Mouse (Mus musculus) Patski (cell line): ENCODE results near the gene Rrp8. TPM values are rescaled to one million over a fixed set of nuclear protein-coding genes. Genes with fewer than 3 reads are reported as not detected.
A peak's percentile ranks its signal among the peaks of the same experiment; 100 is the strongest.
"Not testable (repeated sequence)": the region's sequence is repeated elsewhere in the genome, so short reads cannot be mapped to it uniquely, and the experiment has no call there.

Experiments
- ATAC-seq: fragments of 100-300 bp; one replicate; pipeline ENCODE4 v1.8.0; 2021
- CTCF ChIA-PET: fragments of 350-600 bp; sonication (Branson Sonifier 250); formaldehyde crosslinking; loops from one replicate; lab custom pipeline; 2022; ENCODE audit warnings: inconsistent platforms; lab: Charles Lee
- POLR2A ChIA-PET: fragments of 350-600 bp; sonication (Branson Sonifier 250); formaldehyde crosslinking; loops from one replicate; lab custom pipeline; 2022; ENCODE audit warnings: antibody characterized with exemption, inconsistent platforms; lab: Charles Lee
- DNase-seq: peaks from one replicate; pipeline ENCODE4 v3.0.0-alpha.2; 2011; ENCODE audit warnings: low read depth, low spot score
- H3K27me3 ChIP-seq: fragments of 371-371 bp; one replicate; pipeline ENCODE4 v1.5.1; 2021
- CTCF ChIP-seq: fragments of 100-300 bp; IDR thresholded peaks from one replicate; pipeline ENCODE4 v1.5.1; 2021
- in situ Hi-C: fragments of 300-500 bp; cut with MboI; formaldehyde crosslinking; loops from 3 replicates; pipeline ENCODE4 v1.11.1; 2018; ENCODE audit warnings: low pct_unique_long_range_greater_than_20kb, mixed read lengths
- polyA plus RNA-seq: library from polyadenylated mRNA; unstranded; gene quantifications from one replicate; pipeline ENCODE4 v1.2.3, GENCODE M21; 2021

Rrp8 gene
- polyA plus RNA-seq, 1 experiment from 2014 or later, result 34.0 TPM

- DNase-seq (no peak), ATAC-seq (no peak)
- no peak for TF ChIP-seq CTCF
- CTCF ChIA-PET, result interaction anchor here (1.1 to 2.0 kb wide), 2 partner anchors 21 to 37 kb away, joined by 3 to 5 read pairs; no protein-coding TSS in a partner anchor
- POLR2A ChIA-PET, result no interaction called here
- in situ Hi-C loops, result no loop called here
- no peaks in the 10 kb centered on the region for H3K27me3 ChIP-seq
These were observed 10.6 kb upstream of the Rrp8 start for GRCm38 (mm10) chr7:105747776-105748175.

DNA sequence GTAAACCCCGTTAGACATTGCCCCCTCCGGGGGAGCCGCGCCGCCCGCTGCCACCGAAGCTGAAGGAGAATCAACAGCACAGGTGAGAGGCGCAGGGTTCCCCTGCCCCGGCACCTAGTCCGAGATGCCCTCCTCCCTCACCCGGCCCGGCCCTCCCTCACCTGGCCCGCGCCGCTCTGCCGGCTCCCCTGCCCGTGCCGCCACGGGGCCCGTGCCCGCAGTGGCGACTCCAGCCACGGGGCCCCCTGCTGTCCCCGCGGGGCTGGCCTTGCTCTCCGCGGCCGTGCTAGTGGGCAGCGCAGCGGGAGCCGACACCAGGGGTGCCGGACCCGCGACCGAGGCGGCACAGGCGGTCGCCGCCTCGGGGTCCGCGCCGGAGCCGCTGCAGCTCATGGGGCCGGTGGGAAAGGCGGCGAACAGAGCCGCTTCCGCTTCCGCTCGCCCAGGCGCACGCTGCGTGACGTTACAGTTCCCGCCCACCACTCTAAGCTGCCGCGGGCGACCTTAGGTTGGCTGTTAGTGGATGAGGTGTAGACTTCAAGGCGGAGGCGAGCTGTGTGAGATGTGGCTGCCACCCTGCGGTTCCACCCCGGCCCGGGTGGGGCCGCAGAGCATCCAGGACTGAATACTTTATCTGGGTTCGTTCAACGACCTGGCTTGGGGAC is 6.9 kb upstream of the Rrp8 start, which contains the start of gene Taf10:
TSS of gene Taf10 (minus strand) at position 436 of the 665 bp plus-strand sequence.
- TF ChIP-seq CTCF, result no peak
- ChIA-PET CTCF (interaction anchor here (0.9 to 1.8 kb wide), 5 partner anchors 9 to 93 kb away, joined by 3 to 9 read pairs (median 3); partner anchors contain the start of genes Dnhd1 and Mrpl17), POLR2A (interaction anchor here (0.6 kb wide), 1 partner anchor 12 kb away, joined by 5 read pairs; no protein-coding TSS in a partner anchor)
- H3K27me3 ChIP-seq, result no peaks in the 10 kb centered on the region
- no peak for DNase-seq
- in situ Hi-C loops, result no loop called here
- peak; percentile 98 for ATAC-seq

DNA sequence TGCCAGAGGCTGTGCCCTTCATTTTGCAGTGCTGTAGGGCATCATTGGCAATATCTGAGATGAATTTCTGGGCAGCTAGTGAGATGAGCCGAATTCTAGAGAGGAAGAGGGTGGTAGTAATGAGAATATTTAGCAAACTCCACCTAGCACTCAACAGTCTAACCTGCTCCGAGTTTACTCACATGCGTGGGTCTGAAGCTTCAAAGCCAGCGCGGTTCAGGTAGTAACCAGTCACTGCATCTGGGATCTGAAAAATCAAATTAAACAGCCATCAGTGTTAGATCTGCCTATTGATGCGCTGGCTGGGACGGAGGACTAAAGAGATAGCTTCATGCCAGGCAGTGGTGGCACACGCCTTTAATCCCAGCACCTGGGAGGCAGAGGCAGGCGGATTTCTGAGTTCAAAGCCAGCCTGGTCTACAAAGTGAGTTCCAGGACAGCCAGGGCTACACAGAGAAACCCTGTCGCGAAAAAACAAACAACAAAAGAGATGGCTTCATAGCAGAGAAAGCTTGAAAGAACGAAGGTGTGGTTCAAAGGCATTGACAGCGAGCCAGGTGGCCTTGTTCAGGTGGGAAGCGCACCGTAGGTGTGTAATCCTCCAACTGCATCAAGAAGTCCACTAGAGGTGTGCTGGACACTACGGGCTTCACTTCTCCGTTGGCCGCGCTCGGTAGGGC is 6.2 kb upstream of the Rrp8 start:
- CTCF ChIA-PET, result interaction anchor here (0.9 to 1.8 kb wide), 5 partner anchors 10 to 93 kb away, joined by 3 to 9 read pairs (median 3); partner anchors contain the start of genes Dnhd1 and Mrpl17
- POLR2A ChIA-PET, in situ Hi-C loops, H3K27me3 ChIP-seq, DNase-seq: not testable (repeated sequence)
- peak; percentile 7 for ATAC-seq

- in situ Hi-C loops, H3K27me3 ChIP-seq, POLR2A ChIA-PET, DNase-seq, ATAC-seq: not testable (repeated sequence)
- CTCF ChIA-PET, result interaction anchor here (1.0 to 1.1 kb wide), 2 partner anchors 11 to 92 kb away, joined by 3 read pairs; partner anchors contain the start of gene Dnhd1
These were observed 5.5 kb upstream of the Rrp8 start for GRCm38 (mm10) chr7:105742539-105743215.

DNA sequence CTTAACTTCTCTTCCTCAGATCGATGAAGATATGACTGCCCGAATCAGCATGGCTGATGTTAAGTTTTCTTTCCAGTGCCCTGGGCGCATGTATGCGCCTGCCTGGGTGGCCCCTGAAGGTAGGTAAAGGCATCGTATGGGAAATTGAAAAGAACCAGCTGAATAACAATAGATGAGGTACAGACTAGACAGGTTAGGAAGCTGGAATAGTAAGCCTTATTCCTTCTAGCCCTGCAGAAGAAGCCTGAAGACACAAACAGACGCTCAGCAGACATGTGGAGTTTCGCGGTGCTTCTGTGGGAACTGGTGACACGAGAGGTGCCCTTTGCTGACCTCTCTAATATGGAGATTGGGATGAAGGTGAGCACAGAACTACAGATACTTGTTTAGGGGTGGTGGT is 4.8 kb upstream of the Rrp8 start:
- in situ Hi-C loops, result no loop called here
- no peak for TF ChIP-seq CTCF
- ATAC-seq (no peak), DNase-seq (no peak)
- H3K27me3 ChIP-seq, result no peaks in the 10 kb centered on the region
- POLR2A ChIA-PET, result no interaction called here
- CTCF ChIA-PET, result interaction anchor here (1.0 kb wide), 1 partner anchor 10 kb away, joined by 3 read pairs; no protein-coding TSS in a partner anchor

DNA sequence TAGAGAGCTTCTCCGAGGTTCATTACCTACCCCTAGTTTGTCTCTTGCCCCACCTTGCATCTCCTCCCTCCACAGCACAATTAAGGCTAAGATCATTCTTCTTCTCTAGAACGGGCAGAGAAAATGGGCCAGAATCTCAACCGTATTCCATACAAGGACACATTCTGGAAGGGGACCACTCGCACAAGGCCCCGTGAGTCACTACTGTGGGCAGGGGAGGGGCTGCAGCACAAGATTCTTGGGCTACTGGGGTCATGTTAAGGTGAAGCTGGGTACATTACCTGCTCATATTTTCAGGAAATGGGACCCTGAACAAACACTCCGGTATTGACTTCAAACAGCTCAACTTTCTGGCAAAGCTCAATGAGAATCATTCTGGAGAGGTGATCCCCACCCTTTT is 3.7 kb upstream of the Rrp8 start:
- no peak for TF ChIP-seq CTCF

DNA sequence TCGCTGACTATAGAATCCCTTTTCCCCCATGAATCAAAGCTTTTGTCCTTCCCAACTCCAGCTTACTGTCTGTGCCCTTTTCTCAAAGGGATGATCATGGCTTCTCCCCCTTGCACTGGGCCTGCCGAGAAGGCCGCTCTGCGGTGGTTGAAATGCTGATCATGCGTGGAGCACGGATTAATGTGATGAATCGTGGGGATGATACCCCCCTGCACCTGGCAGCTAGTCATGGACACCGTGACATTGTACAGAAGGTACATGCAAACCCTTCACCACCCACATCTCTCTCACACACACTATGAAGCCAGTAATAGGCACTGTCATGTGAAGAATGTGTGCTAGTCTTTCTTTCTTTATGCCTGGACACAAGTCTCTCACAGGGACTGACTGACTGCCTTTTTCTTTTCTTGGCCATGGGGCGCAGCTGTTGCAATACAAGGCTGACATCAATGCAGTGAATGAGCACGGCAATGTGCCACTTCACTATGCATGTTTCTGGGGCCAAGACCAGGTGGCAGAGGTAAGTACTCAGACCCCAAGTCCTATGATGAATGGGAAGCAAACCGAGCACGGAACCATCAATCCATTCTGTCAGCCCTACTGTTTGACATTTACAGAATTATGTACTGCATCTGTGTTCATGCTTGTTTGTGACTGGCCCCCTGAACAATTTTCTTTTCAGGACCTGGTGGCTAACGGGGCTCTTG is 3.1 kb upstream of the Rrp8 start:
- H3K27me3 ChIP-seq, result no peaks in the 10 kb centered on the region
- ATAC-seq, result no peak
- no peak for DNase-seq
- POLR2A ChIA-PET, result no interaction called here
- in situ Hi-C loops, result no loop called here
- TF ChIP-seq CTCF, result no peak
- CTCF ChIA-PET, result interaction anchor here (0.9 to 2.6 kb wide), 5 partner anchors 12 to 89 kb away, joined by 3 to 10 read pairs (median 3); partner anchors contain the start of genes Dnhd1, Mrpl17 and Tpp1

More for the DNA sequence above, 3.7 kb upstream of the Rrp8 start:
- POLR2A ChIA-PET, result no interaction called here
- DNase-seq (no peak), ATAC-seq (no peak)
- CTCF ChIA-PET, result interaction anchor here (0.9 kb wide), 1 partner anchor 70 kb away, joined by 4 read pairs; the partner anchor contains the start of gene Mrpl17
- in situ Hi-C loops, result no loop called here
- H3K27me3 ChIP-seq, result no peaks in the 10 kb centered on the region

- in situ Hi-C loops, result loop anchor here (5.0 to 10.0 kb wide), 3 partner anchors 97 to 344 kb away; partner anchors contain the start of genes Arfip2, Gm45799, Smpd1 and Timm10b
- DNase-seq (no peak), ATAC-seq (peak; percentile 78)
- CTCF ChIA-PET, result interaction anchor here (0.8 to 2.6 kb wide), 6 partner anchors 12 to 88 kb away, joined by 3 to 10 read pairs (median 3); partner anchors contain the start of genes Dnhd1 and Mrpl17
- H3K27me3 ChIP-seq, result no peaks in the 10 kb centered on the region
- TF ChIP-seq CTCF, result no peak
- POLR2A ChIA-PET, result interaction anchor here (0.7 to 1.6 kb wide), 4 partner anchors 12 to 75 kb away, joined by 4 to 5 read pairs (median 4); partner anchors contain the start of gene Mrpl17
These were observed 1.8 kb upstream of the Rrp8 start for GRCm38 (mm10) chr7:105738948-105739347.

DNA sequence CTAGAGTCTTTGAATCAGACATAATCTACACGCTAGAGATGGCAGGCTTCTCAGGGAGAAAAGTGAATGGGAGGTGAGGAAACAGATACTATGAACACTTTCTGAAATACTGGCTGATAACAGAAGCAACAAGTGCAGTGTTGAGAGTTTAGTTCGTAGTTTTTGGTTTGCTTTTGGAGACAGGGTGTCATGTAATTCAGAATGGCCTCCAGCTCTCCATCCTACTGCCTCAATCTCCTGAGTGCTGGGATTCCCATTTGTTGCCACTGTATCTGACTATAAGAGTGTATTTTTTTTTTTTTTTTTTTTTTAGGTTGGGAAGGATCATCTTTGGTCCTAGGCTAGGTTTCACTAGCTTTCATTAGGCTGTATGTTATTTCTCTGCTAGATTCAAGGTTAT is 1.1 kb upstream of the Rrp8 start:
- no peak for TF ChIP-seq CTCF
- ChIA-PET CTCF (interaction anchor here (0.8 to 2.6 kb wide), 5 partner anchors 13 to 79 kb away, joined by 3 to 10 read pairs (median 3); partner anchors contain the start of gene Mrpl17), POLR2A (interaction anchor here (0.7 to 1.6 kb wide), 4 partner anchors 13 to 75 kb away, joined by 4 to 5 read pairs (median 4); partner anchors contain the start of gene Mrpl17)
- ATAC-seq (no peak), DNase-seq (no peak)
- H3K27me3 ChIP-seq, result no peaks in the 10 kb centered on the region
- in situ Hi-C loops, result loop anchor here (5.0 to 10.0 kb wide), 3 partner anchors 96 to 343 kb away; partner anchors contain the start of genes Arfip2, Gm45799, Smpd1 and Timm10b
